Mouse (Mus musculus) kidney, postnatal 0 days (tissue): ENCODE data around the gene Pklr. TPM values are rescaled to one million over a fixed set of nuclear protein-coding genes. Genes with fewer than 3 reads are reported as not detected.

Experiments used
- ATAC-seq: fragments of 200-750 bp; cut with Nextera tagmentation; replicated peaks from 2 replicates; pipeline ENCODE4 v1.8.0; 2017; ENCODE audit warnings: low read depth, moderate number of reproducible peaks, moderate TSS enrichment, moderate library complexity; ENCODE audit not compliant: low FRiP score
- DNase-seq: peaks from one replicate; pipeline ENCODE4 v3.0.0-alpha.2; 2016; ENCODE audit warnings: low spot score
- H3K27ac ChIP-seq: fragments of 300-500 bp; sonication (generic); 2 replicates; pipeline ENCODE4 v1.5.1; 2014; ENCODE audit warnings: mild to moderate bottlenecking
- H3K27me3 ChIP-seq: fragments of 300-500 bp; sonication (generic); 2 replicates; pipeline ENCODE4 v1.6.1; 2014; ENCODE audit warnings: low read length, mixed read lengths; ENCODE audit not compliant: insufficient read depth
- H3K36me3 ChIP-seq: fragments of 300-500 bp; sonication (generic); 2 replicates; pipeline ENCODE4 v1.6.1; 2014; ENCODE audit warnings: low read length, mixed read lengths; ENCODE audit not compliant: insufficient read depth
- H3K4me1 ChIP-seq: fragments of 300-500 bp; sonication (generic); replicated peaks from 2 replicates; pipeline ENCODE4 v1.6.1; 2014; ENCODE audit warnings: antibody characterized with exemption, low read length, mixed read lengths; ENCODE audit not compliant: insufficient read depth
- H3K4me2 ChIP-seq: fragments of 300-500 bp; sonication (generic); 2 replicates; pipeline ENCODE4 v1.6.1; 2014; ENCODE audit warnings: mild to moderate bottlenecking, low read length, moderate library complexity, mixed read lengths
- H3K4me3 ChIP-seq: fragments of 300-500 bp; sonication (generic); replicated peaks from 2 replicates; pipeline ENCODE4 v1.5.1; 2014; ENCODE audit warnings: low read depth, low read length
- H3K9ac ChIP-seq: fragments of 300-500 bp; sonication (generic); 2 replicates; pipeline ENCODE4 v1.6.1; 2014; ENCODE audit warnings: low read depth, low read length
- H3K9me3 ChIP-seq: fragments of 300-500 bp; sonication (generic); replicated peaks from 2 replicates; pipeline ENCODE4 v1.6.1; 2016; ENCODE audit warnings: low read length, inconsistent platforms, mixed read lengths
- CTCF ChIP-seq: IDR thresholded peaks from 2 replicates; pipeline ENCODE4 v1.5.1; 2016; ENCODE audit warnings: antibody characterized with exemption, low read depth, mild to moderate bottlenecking, moderate library complexity
- WGBS: fragments of 180-500 bp; shearing (Covaris S2); extraction: QIAGEN DNeasy Blood & Tissue Kit; methylation state at CpG from one replicate; pipeline ENCODE4 v1.1.7; 2014; 5-methylcytosine and 5-hydroxymethylcytosine counted together
- polyA plus RNA-seq: library from polyadenylated mRNA; unstranded; fragments of >200 nt; fragmentation: Nextera tagmentation; extraction: Ambion mirVana; gene quantifications from 2 replicates; pipeline ENCODE4 v1.2.1, GENCODE M21; 2015

Gene Pklr
- polyA plus RNA-seq, 1 experiment from 2014 or later: 3.7 TPM

DNA sequence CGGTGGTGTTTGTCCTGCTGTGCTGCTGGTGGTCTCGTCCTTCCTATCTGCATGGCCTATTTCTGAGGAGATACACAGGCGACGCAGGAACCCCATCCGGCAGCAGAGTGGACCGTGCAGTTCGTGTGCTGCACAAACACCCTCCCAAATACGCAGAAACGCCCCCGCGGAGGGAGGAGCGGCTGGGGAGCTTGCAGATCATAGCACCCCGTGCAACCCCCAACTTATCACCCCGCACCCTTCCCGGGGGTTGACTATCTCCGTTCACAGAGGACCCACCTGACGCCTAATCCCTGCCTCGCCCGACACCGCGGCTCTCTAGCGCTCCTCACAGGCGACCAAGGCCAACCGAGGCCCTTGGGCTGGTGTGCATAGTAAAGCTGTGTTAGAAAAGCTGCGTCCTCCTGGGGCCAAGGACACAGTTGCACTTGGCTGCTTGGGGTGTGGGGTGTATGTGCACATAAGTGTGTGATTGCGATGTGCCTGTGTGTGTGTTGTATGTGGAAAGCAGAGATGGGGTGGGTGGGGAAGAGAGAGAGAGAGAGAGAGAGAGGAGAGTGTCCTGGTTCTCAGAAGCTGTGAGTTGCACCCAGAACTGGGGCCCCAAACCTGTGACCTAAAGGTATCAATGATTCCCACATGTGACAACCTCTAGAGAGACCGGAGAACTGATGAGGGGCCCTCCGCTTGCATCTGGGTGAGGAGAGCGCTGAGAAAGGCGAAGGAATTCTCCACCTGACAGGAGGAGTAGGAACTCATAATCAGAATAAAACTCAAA is 3.5 kb upstream of the Pklr start:
- Histone ChIP-seq H3K4me2 (peak overlapping the region; percentile 55), H3K4me3 (peak overlapping the region; percentile 15), H3K36me3 (no peaks in the 10 kb centered on the region), H3K27me3 (no peaks in the 10 kb centered on the region), H3K9me3 (no peaks in the 10 kb centered on the region), H3K27ac (no peak overlapping the region), H3K4me1 (0 out of 2 replicates have a peak, but pooled peaks cover 3% of the 10 kb centered on the region), H3K9ac (0 out of 2 replicates have a peak overlapping the region, but pooled peaks have one; percentile 32)
- TF ChIP-seq CTCF: peak; percentile 55
- ATAC-seq (0 out of 2 replicates have a peak, but pooled peaks have one; percentile 30), DNase-seq (peak; percentile 44)
- WGBS: 15% methylated on average over 28 of the region's 30 CpGs

DNA sequence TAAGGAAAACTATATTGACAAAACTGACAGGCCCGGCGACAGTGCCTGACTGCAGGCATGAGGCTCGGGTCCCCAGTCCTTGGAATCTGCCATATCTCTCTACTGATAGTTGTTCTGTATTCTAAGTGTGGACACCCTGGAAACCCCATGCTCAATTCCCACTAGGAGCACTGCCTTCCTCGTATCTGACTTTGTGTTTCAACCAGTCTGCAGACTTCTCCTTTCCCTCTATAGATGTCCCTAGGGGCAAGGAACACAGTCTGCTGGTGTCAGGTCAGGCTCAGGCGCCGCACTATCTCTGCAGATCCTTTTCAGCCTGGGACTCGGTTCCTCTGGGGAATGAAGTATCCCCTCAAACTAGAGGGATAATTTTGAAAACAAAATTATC is 2.9 kb upstream of the Pklr start:
- 81% methylated on average over 7 of the region's 7 CpGs for WGBS
- Histone ChIP-seq H3K9me3 (no peaks in the 10 kb centered on the region), H3K4me3 (no peak overlapping the region), H3K9ac (no peak overlapping the region), H3K36me3 (no peaks in the 10 kb centered on the region), H3K4me1 (0 out of 2 replicates have a peak, but pooled peaks cover 3% of the 10 kb centered on the region), H3K4me2 (no peak overlapping the region), H3K27me3 (no peaks in the 10 kb centered on the region), H3K27ac (no peak overlapping the region)
- ATAC-seq: no peak
- no peak for TF ChIP-seq CTCF
- no peak for DNase-seq

DNA sequence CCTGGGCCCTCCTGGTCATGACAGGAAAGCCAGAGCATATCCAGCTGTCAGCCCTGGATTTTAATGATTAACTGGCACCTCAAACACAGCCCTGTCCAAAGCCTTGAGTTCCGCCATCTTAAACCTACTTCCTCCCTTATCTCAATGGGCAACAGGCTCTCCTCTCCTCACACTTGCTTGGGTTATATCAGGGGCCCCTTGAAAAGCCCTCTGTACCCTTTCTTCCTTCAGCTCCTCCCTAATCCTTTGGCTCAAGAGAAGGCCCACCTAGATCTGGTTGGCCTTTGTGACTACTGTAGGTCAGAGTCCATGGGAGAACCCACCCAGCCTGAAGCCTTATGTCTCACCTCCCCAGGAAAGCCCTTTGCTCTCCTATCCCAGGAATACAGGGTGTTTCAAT is 2.2 kb upstream of the Pklr start:
- 83% methylated on average over 1 of the region's 1 CpGs for WGBS
- H3K36me3 ChIP-seq: no peaks in the 10 kb centered on the region

DNA sequence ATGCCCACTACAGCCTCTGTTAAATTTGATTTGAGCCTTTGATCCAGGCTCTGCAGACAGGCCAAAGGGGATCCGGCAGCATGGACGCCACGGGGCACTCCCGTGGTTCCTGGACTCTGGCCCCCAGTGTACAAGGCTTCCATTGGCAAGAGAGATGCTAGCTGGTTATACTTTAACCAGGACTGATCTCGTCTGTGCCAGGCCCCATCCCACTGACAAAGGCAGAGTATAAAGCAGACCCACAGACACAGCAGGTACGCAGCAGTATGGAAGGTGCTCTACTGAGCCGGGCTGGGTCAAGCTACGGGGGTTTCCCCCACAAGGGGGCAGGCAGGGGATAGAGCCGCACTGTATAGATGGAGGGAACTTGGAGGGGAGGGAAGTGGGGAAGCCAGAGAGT is 423 bp downstream of the Pklr start:
- peak; percentile 88 for ATAC-seq
- Histone ChIP-seq H3K9ac (no peak overlapping the region), H3K9me3 (no peaks in the 10 kb centered on the region), H3K4me1 (0 out of 2 replicates have a peak, but pooled peaks cover 3% of the 10 kb centered on the region), H3K4me2 (peak overlapping the region; percentile 27; the same call in 1 of the 2 replicates), H3K36me3 (no peaks in the 10 kb centered on the region), H3K27ac (peak overlapping the region; percentile 50), H3K27me3 (no peaks in the 10 kb centered on the region), H3K4me3 (no peak overlapping the region)
- WGBS: 31% methylated on average over 9 of the region's 9 CpGs
- DNase-seq: peak; percentile 46
- TF ChIP-seq CTCF: peak; percentile 57

More for the DNA sequence above, 2.2 kb upstream of the Pklr start:
- Histone ChIP-seq H3K4me1 (0 out of 2 replicates have a peak, but pooled peaks cover 3% of the 10 kb centered on the region), H3K27ac (no peak overlapping the region), H3K27me3 (no peaks in the 10 kb centered on the region), H3K9me3 (no peaks in the 10 kb centered on the region), H3K9ac (no peak overlapping the region), H3K4me3 (no peak overlapping the region), H3K4me2 (no peak overlapping the region)
- TF ChIP-seq CTCF: no peak
- DNase-seq (no peak), ATAC-seq (no peak)

DNA sequence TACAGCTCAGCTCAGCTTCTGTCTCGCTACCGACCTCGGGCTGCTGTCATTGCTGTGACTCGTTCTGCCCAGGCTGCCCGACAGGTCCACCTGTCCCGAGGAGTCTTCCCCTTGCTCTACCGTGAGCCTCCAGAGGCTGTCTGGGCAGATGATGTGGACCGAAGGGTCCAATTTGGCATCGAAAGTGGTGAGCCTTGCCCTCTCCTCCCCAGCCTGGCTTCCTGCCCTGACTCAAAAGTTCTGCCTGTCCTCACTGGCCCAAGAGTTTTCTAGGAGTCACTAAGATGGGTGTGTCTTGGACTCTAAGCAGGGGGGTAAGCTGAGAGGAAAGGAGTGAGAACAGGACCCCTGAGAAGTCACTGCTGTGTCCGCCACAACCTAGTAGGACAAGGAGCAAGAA is 8.9 kb downstream of the Pklr start:
- TF ChIP-seq CTCF: no peak
- no peak overlapping the region for H3K4me2 ChIP-seq
- no peaks in the 10 kb centered on the region for H3K9me3 ChIP-seq
- H3K4me1 ChIP-seq: 0 out of 2 replicates have a peak, but pooled peaks cover 4% of the 10 kb centered on the region
- H3K9ac ChIP-seq: no peak overlapping the region
- no peak overlapping the region for H3K4me3 ChIP-seq
- no peak overlapping the region for H3K27ac ChIP-seq
- no peaks in the 10 kb centered on the region for H3K36me3 ChIP-seq
- no peaks in the 10 kb centered on the region for H3K27me3 ChIP-seq
- 73% methylated on average over 10 of the region's 10 CpGs for whole genome bisulfite sequencing
- ATAC-seq (no peak), DNase-seq (no peak)

DNA sequence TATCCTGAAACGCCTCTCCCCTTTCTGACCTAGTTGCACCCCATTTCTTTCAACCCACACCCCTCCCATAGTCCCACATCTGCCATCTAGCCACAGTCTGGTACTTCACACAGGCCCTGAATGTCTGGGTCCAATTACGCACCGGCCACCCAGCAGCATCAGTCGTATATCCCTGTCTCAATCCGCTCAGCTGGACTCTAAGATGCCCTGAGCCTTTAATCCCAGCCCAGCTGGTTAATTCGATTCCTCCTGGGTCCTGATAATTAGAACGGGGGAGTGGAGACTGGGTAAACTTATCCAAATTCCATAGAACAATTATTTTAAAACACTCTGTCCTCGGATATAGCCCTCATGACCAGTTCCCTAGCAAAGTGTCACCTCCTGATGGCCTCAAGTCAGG is 9.6 kb downstream of the Pklr start:
- H3K9me3 ChIP-seq: no peaks in the 10 kb centered on the region
- DNase-seq (no peak), ATAC-seq (no peak)
- no peak for TF ChIP-seq CTCF
- no peak overlapping the region for H3K4me2 ChIP-seq
- H3K27ac ChIP-seq: no peak overlapping the region
- H3K27me3 ChIP-seq: no peaks in the 10 kb centered on the region
- H3K4me1 ChIP-seq: 0 out of 2 replicates have a peak, but pooled peaks cover 4% of the 10 kb centered on the region
- H3K9ac ChIP-seq: no peak overlapping the region
- whole genome bisulfite sequencing: 40% methylated on average over 8 of the region's 8 CpGs
- H3K4me3 ChIP-seq: no peak overlapping the region
- no peaks in the 10 kb centered on the region for H3K36me3 ChIP-seq
